Mouse (Mus musculus): ENCODE data around the gene Hoxd13. TPM values are rescaled to one million over a fixed set of nuclear protein-coding genes. Genes with fewer than 3 reads are reported as not detected.
A peak's percentile ranks its signal among the peaks of the same experiment; 100 is the strongest.

Hoxd13 gene
- total RNA-seq, 2 experiments from 2014 or later = not detected

GRCm38 (mm10) chr2:74680561-74681398 is 12.7 kb downstream of the Hoxd13 start:
- DNase-seq = no peak

- no peak for DNase-seq
Observed at GRCm38 (mm10) chr2:74681594-74682531, 13.8 kb downstream of the Hoxd13 start.

GRCm38 (mm10) chr2:74682796-74683195 is 14.7 kb downstream of the Hoxd13 start:
- no peak for DNase-seq

GRCm38 (mm10) chr2:74683471-74683951 is 15.4 kb downstream of the Hoxd13 start:
- DNase-seq = no peak

- no peak for DNase-seq
Observed at GRCm38 (mm10) chr2:74684106-74684505, 16.0 kb downstream of the Hoxd13 start.

GRCm38 (mm10) chr2:74685059-74685603 is 17.0 kb downstream of the Hoxd13 start:
- no peak for DNase-seq

GRCm38 (mm10) chr2:74686301-74686987 is 18.3 kb downstream of the Hoxd13 start:
- peak; percentile 52 to 74 for DNase-seq

- no peak for DNase-seq
Observed at GRCm38 (mm10) chr2:74686988-74687697, 19.0 kb downstream of the Hoxd13 start.

GRCm38 (mm10) chr2:74687698-74688555 is 19.8 kb downstream of the Hoxd13 start:
- DNase-seq = no peak

- no peak for DNase-seq
Observed at GRCm38 (mm10) chr2:74688795-74689573, 20.9 kb downstream of the Hoxd13 start.

- DNase-seq = no peak
Observed at GRCm38 (mm10) chr2:74689574-74690337, 21.6 kb downstream of the Hoxd13 start.

- no peak for DNase-seq
Observed at GRCm38 (mm10) chr2:74690338-74690716, 22.2 kb downstream of the Hoxd13 start.

- peak in 1 of 2 experiments; percentile 50 for DNase-seq
Observed at GRCm38 (mm10) chr2:74691022-74691951, 23.2 kb downstream of the Hoxd13 start, which contains the start of gene Hoxd10. Gene Hoxd10, plus strand, starts transcription at chr2:74691924.

- DNase-seq = no peak
Observed at GRCm38 (mm10) chr2:74691995-74692807, 24.1 kb downstream of the Hoxd13 start.

- DNase-seq = no peak
Observed at GRCm38 (mm10) chr2:74692808-74693431, 24.8 kb downstream of the Hoxd13 start.

- no peak for DNase-seq
Observed at GRCm38 (mm10) chr2:74693432-74693827, 25.3 kb downstream of the Hoxd13 start.

Data from heart, adult 18-20 months (tissue).